Mouse (Mus musculus) liver, postnatal 0 days (tissue): ENCODE data around the gene Nags.

ENCODE experiments used
- CTCF ChIP-seq: sonication (generic); IDR thresholded peaks from 2 replicates; pipeline ENCODE4 v1.5.1; 2016; ENCODE audit warnings: antibody characterized with exemption, low read depth
- EP300 ChIP-seq: IDR thresholded peaks from 2 replicates; pipeline ENCODE4 v1.6.1; 2016; ENCODE audit warnings: antibody characterized with exemption, low read depth, mild to moderate bottlenecking

GRCm38 (mm10) chr11:102106911-102107310, 38.4 kb upstream of the Nags start:
- TF ChIP-seq CTCF, result no peak
- TF ChIP-seq EP300, result no peak
